Mouse (Mus musculus) testis, adult 2 months (tissue): ENCODE data around the gene Ascl2. TPM values are rescaled to one million over a fixed set of nuclear protein-coding genes. Genes with fewer than 3 reads are reported as not detected.

ENCODE experiments used
- H3K27ac ChIP-seq: fragments of 200-500 bp; 2 replicates; pipeline ENCODE4 v1.5.1; 2012; ENCODE audit warnings: low read depth, low read length; ENCODE audit not compliant: control insufficient read depth, insufficient read depth
- H3K27me3 ChIP-seq: fragments of 200-500 bp; 2 replicates; pipeline ENCODE4 v1.6.1; 2012; ENCODE audit warnings: mild to moderate bottlenecking, low read length, moderate library complexity; ENCODE audit not compliant: control insufficient read depth, insufficient read depth
- H3K36me3 ChIP-seq: fragments of 200-500 bp; 2 replicates; pipeline ENCODE4 v1.6.1; 2012; ENCODE audit warnings: mild to moderate bottlenecking, low read length; ENCODE audit not compliant: control insufficient read depth, insufficient read depth
- H3K4me1 ChIP-seq: fragments of 200-500 bp; 2 replicates; pipeline ENCODE4 v1.6.1; 2012; ENCODE audit warnings: low read length; ENCODE audit not compliant: control insufficient read depth, insufficient read depth
- H3K4me3 ChIP-seq: fragments of 200-500 bp; 2 replicates; pipeline ENCODE4 v1.5.1; 2012; ENCODE audit warnings: low read depth, mild to moderate bottlenecking, low read length, moderate library complexity, mixed read lengths; ENCODE audit not compliant: control insufficient read depth
- CTCF ChIP-seq: fragments of 200-500 bp; IDR thresholded peaks from 2 replicates; pipeline ENCODE4 v1.5.1; 2012; ENCODE audit warnings: low read depth, mild to moderate bottlenecking, inconsistent platforms, low read length, moderate library complexity; ENCODE audit not compliant: control insufficient read depth, insufficient read depth, insufficient replicate concordance
- POLR2A ChIP-seq: fragments of 200-500 bp; IDR thresholded peaks from 2 replicates; pipeline ENCODE4 v1.6.1; 2012; ENCODE audit warnings: low read depth, mild to moderate bottlenecking, inconsistent platforms, low read length, moderate library complexity; ENCODE audit not compliant: control insufficient read depth
- polyA plus RNA-seq: library from polyadenylated mRNA; depleted of rRNA; stranded (reverse); fragments of >200 nt; gene quantifications from 2 replicates; pipeline ENCODE4 v1.2.3, GENCODE M21; 2012

Ascl2 gene
- polyA plus RNA-seq, 1 experiment, result 1.2 TPM

GRCm38 (mm10) chr7:142967414-142967883 lies 1.6 kb downstream of the Ascl2 start:
- no peak for TF ChIP-seq POLR2A
- TF ChIP-seq CTCF, result no peak
- H3K4me1 ChIP-seq, result peaks cover 14% of the 10 kb centered on the region
- H3K4me3 ChIP-seq, result peak overlapping the region; percentile 12; the same call in 1 of the 2 replicates
- H3K27ac ChIP-seq, result no peak overlapping the region
- no peaks in the 10 kb centered on the region for H3K27me3 ChIP-seq
- H3K36me3 ChIP-seq, result no peaks in the 10 kb centered on the region

- no peak overlapping the region for H3K4me3 ChIP-seq
- no peaks in the 10 kb centered on the region for H3K36me3 ChIP-seq
- no peaks in the 10 kb centered on the region for H3K27me3 ChIP-seq
- no peak overlapping the region for H3K27ac ChIP-seq
- TF ChIP-seq POLR2A (no peak), CTCF (no peak)
- no peaks in the 10 kb centered on the region for H3K4me1 ChIP-seq
These were observed 9.3 kb downstream of the Ascl2 start for GRCm38 (mm10) chr7:142959752-142960151.

GRCm38 (mm10) chr7:142958817-142959216 lies 10.2 kb downstream of the Ascl2 start:
- H3K4me1 ChIP-seq, result no peaks in the 10 kb centered on the region
- no peaks in the 10 kb centered on the region for H3K36me3 ChIP-seq
- no peak for TF ChIP-seq POLR2A
- no peak for TF ChIP-seq CTCF
- H3K4me3 ChIP-seq, result no peak overlapping the region
- no peak overlapping the region for H3K27ac ChIP-seq
- H3K27me3 ChIP-seq, result no peaks in the 10 kb centered on the region

GRCm38 (mm10) chr7:142956018-142956417 lies 13.0 kb downstream of the Ascl2 start:
- H3K27ac ChIP-seq, result no peak overlapping the region
- no peaks in the 10 kb centered on the region for H3K4me1 ChIP-seq
- no peaks in the 10 kb centered on the region for H3K27me3 ChIP-seq
- TF ChIP-seq CTCF, result no peak
- TF ChIP-seq POLR2A, result no peak
- H3K36me3 ChIP-seq, result no peaks in the 10 kb centered on the region
- no peak overlapping the region for H3K4me3 ChIP-seq

- Histone ChIP-seq H3K27ac (no peak overlapping the region), H3K27me3 (no peaks in the 10 kb centered on the region), H3K36me3 (no peaks in the 10 kb centered on the region), H3K4me3 (no peak overlapping the region), H3K4me1 (no peaks in the 10 kb centered on the region)
- TF ChIP-seq POLR2A, result no peak
- TF ChIP-seq CTCF, result no peak
These were observed 19.5 kb downstream of the Ascl2 start for GRCm38 (mm10) chr7:142949568-142949967.

- Histone ChIP-seq H3K36me3 (no peaks in the 10 kb centered on the region), H3K4me3 (no peak overlapping the region), H3K27ac (no peak overlapping the region), H3K4me1 (no peaks in the 10 kb centered on the region), H3K27me3 (no peaks in the 10 kb centered on the region)
- TF ChIP-seq CTCF (no peak), POLR2A (no peak)
These were observed 31.4 kb downstream of the Ascl2 start for GRCm38 (mm10) chr7:142937631-142938030.

GRCm38 (mm10) chr7:142935708-142936107 lies 33.4 kb downstream of the Ascl2 start:
- Histone ChIP-seq H3K27me3 (no peaks in the 10 kb centered on the region), H3K27ac (no peak overlapping the region), H3K36me3 (no peaks in the 10 kb centered on the region), H3K4me1 (no peaks in the 10 kb centered on the region), H3K4me3 (no peak overlapping the region)
- TF ChIP-seq CTCF, result no peak
- TF ChIP-seq POLR2A, result no peak

- Histone ChIP-seq H3K4me1 (no peaks in the 10 kb centered on the region), H3K27ac (no peak overlapping the region), H3K4me3 (no peak overlapping the region), H3K36me3 (no peaks in the 10 kb centered on the region), H3K27me3 (no peaks in the 10 kb centered on the region)
- TF ChIP-seq CTCF, result no peak
- TF ChIP-seq POLR2A, result no peak
These were observed 36.6 kb downstream of the Ascl2 start for GRCm38 (mm10) chr7:142932469-142932868.
